Mouse (Mus musculus): ENCODE measurements at regions not wholly inside any gene's neighbourhood (a gene's known extent, or its start where the extent isn't known, plus 50 kb on each side); places are given as distances from the start of the nearest gene placed in this dataset.

- H3K9me3 ChIP-seq (ENCODE audit: low read length) = no peaks in the 10 kb centered on the region
- no peak overlapping the region for H3K27ac ChIP-seq (ENCODE audit: low read depth, low read length)
- no peak for TF ChIP-seq CTCF (IDR thresholded peaks at IDR 0.05)
- no peaks in the 10 kb centered on the region for H3K27me3 ChIP-seq (ENCODE audit: insufficient read depth, low read length)
- DNase-seq (ENCODE audit: low spot score) (no peak), ATAC-seq (ENCODE audit: low FRiP score) (no peak)
- no peak overlapping the region for H3K9ac ChIP-seq (replicated peaks; ENCODE audit: low read length, poor library complexity, severe bottlenecking)
- H3K4me1 ChIP-seq (ENCODE audit: insufficient read depth, low read length) = no peaks in the 10 kb centered on the region
- H3K36me3 ChIP-seq (ENCODE audit: insufficient read depth, low read length) = no peaks in the 10 kb centered on the region
- H3K4me3 ChIP-seq (ENCODE audit: low read depth, low read length) = no peak overlapping the region
- H3K4me2 ChIP-seq (ENCODE audit: low read depth, low read length, poor library complexity, severe bottlenecking) = no peak overlapping the region
- 90% methylated on average over 5 of the region's 5 CpGs for WGBS
These were observed 103.3 kb upstream of the Eomes start for GRCm38 (mm10) chr9:118374680-118375079.

- Histone ChIP-seq H3K4me1 (ENCODE audit: insufficient read depth, low read length) (no peaks in the 10 kb centered on the region), H3K27me3 (ENCODE audit: insufficient read depth, low read length) (no peaks in the 10 kb centered on the region), H3K4me3 (ENCODE audit: low read depth, low read length) (no peak overlapping the region), H3K27ac (ENCODE audit: low read depth, low read length) (no peak overlapping the region), H3K9ac (replicated peaks; ENCODE audit: low read length, poor library complexity, severe bottlenecking) (peak overlapping the region; percentile 33; the same call in 1 of the 2 replicates), H3K4me2 (ENCODE audit: low read depth, low read length, poor library complexity, severe bottlenecking) (no peak overlapping the region; the same call in 1 of the 2 replicates), H3K9me3 (ENCODE audit: low read length) (no peaks in the 10 kb centered on the region), H3K36me3 (ENCODE audit: insufficient read depth, low read length) (no peaks in the 10 kb centered on the region)
- 17% methylated on average over 6 of the region's 6 CpGs for WGBS
- peak; percentile 56 for DNase-seq (ENCODE audit: low spot score)
- TF ChIP-seq CTCF (IDR thresholded peaks at IDR 0.05) = no peak
- ATAC-seq (ENCODE audit: low FRiP score) = no peak
These were observed 99.0 kb upstream of the Eomes start for GRCm38 (mm10) chr9:118379055-118379454.

DNA sequence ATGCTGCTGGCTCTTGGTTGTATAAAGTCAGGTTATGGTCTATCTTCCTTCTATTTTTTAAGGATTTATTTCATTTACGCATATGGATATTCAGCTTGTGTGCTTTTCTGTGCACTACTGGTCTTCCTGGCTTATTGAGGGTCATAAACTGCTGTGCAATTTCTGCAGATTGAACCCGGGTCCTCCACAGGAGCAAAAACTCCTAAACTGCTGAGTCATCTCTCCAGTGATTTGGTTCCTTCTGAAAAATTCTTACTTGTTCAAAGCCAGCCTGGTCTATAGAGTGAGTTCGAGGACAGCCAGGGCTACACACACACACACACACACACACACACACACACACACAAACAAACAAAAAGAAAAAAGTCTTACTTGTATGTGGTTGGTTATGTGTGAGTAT, 95.5 kb upstream of the Eomes start:
- H3K36me3 ChIP-seq (ENCODE audit: insufficient read depth, low read length) = no peaks in the 10 kb centered on the region
- ATAC-seq (ENCODE audit: low FRiP score) = no peak

GRCm38 (mm10) chr9:118384610-118385009, 93.4 kb upstream of the Eomes start:
- TF ChIP-seq CTCF (IDR thresholded peaks at IDR 0.05) = no peak
- Histone ChIP-seq H3K9me3 (ENCODE audit: low read length) (no peaks in the 10 kb centered on the region), H3K4me1 (ENCODE audit: insufficient read depth, low read length) (no peaks in the 10 kb centered on the region), H3K9ac (replicated peaks; ENCODE audit: low read length, poor library complexity, severe bottlenecking) (no peak overlapping the region), H3K27ac (ENCODE audit: low read depth, low read length) (no peak overlapping the region), H3K4me3 (ENCODE audit: low read depth, low read length) (no peak overlapping the region), H3K27me3 (ENCODE audit: insufficient read depth, low read length) (peaks cover 14% of the 10 kb centered on the region; the same call in 1 of the 2 replicates), H3K4me2 (ENCODE audit: low read depth, low read length, poor library complexity, severe bottlenecking) (no peak overlapping the region), H3K36me3 (ENCODE audit: insufficient read depth, low read length) (no peaks in the 10 kb centered on the region)
- ATAC-seq (ENCODE audit: low FRiP score) (no peak), DNase-seq (ENCODE audit: low spot score) (no peak)
- WGBS = 45% methylated on average over 2 of the region's 2 CpGs

More for the DNA sequence above, 95.5 kb upstream of the Eomes start:
- TF ChIP-seq CTCF (IDR thresholded peaks at IDR 0.05) = no peak
- Histone ChIP-seq H3K4me2 (ENCODE audit: low read depth, low read length, poor library complexity, severe bottlenecking) (no peak overlapping the region), H3K9ac (replicated peaks; ENCODE audit: low read length, poor library complexity, severe bottlenecking) (no peak overlapping the region), H3K27ac (ENCODE audit: low read depth, low read length) (no peak overlapping the region), H3K4me1 (ENCODE audit: insufficient read depth, low read length) (no peaks in the 10 kb centered on the region), H3K4me3 (ENCODE audit: low read depth, low read length) (no peak overlapping the region), H3K9me3 (ENCODE audit: low read length) (no peaks in the 10 kb centered on the region), H3K27me3 (ENCODE audit: insufficient read depth, low read length) (0 out of 2 replicates have a peak, but pooled peaks cover 3% of the 10 kb centered on the region)
- WGBS = 90% methylated on average over 3 of the region's 3 CpGs
- DNase-seq (ENCODE audit: low spot score) = no peak

DNA sequence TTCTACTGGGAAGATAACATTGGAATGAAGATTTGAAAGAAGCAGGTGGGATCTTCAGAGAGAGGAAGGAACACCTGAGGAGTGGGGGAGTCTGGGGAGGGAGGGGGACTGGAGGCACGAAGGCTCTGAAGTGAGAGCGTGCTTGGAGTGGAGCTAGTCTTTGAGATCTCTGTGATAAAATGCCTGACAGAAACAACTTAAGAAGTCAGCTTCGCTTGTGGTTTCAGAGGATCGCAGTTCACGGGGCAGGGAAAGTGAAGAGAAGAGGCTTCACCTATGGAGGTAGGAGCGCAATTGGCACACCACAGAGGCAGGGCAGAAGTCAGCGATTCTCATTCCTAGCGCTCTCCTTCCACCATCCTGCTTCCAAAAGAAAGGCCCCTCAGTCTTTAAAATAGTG, 90.4 kb upstream of the Eomes start:
- 54% methylated on average over 8 of the region's 8 CpGs for whole genome bisulfite sequencing
- H3K4me3 ChIP-seq (ENCODE audit: low read depth, low read length) = no peak overlapping the region
- ATAC-seq (ENCODE audit: low FRiP score) (no peak), DNase-seq (ENCODE audit: low spot score) (no peak)
- H3K4me1 ChIP-seq (ENCODE audit: insufficient read depth, low read length) = no peaks in the 10 kb centered on the region
- H3K27ac ChIP-seq (ENCODE audit: low read depth, low read length) = no peak overlapping the region
- peaks cover 18% of the 10 kb centered on the region for H3K27me3 ChIP-seq (ENCODE audit: insufficient read depth, low read length)
- no peak overlapping the region for H3K4me2 ChIP-seq (ENCODE audit: low read depth, low read length, poor library complexity, severe bottlenecking)
- H3K9me3 ChIP-seq (ENCODE audit: low read length) = no peaks in the 10 kb centered on the region
- TF ChIP-seq CTCF (IDR thresholded peaks at IDR 0.05) = no peak
- no peaks in the 10 kb centered on the region for H3K36me3 ChIP-seq (ENCODE audit: insufficient read depth, low read length)
- H3K9ac ChIP-seq (replicated peaks; ENCODE audit: low read length, poor library complexity, severe bottlenecking) = no peak overlapping the region

- Histone ChIP-seq H3K4me1 (ENCODE audit: insufficient read depth, low read length) (no peaks in the 10 kb centered on the region), H3K27ac (ENCODE audit: low read depth, low read length) (no peak overlapping the region), H3K9ac (replicated peaks; ENCODE audit: low read length, poor library complexity, severe bottlenecking) (no peak overlapping the region), H3K36me3 (ENCODE audit: insufficient read depth, low read length) (no peaks in the 10 kb centered on the region), H3K9me3 (ENCODE audit: low read length) (no peaks in the 10 kb centered on the region), H3K4me3 (ENCODE audit: low read depth, low read length) (peak overlapping the region; percentile 23), H3K27me3 (ENCODE audit: insufficient read depth, low read length) (peaks cover 18% of the 10 kb centered on the region), H3K4me2 (ENCODE audit: low read depth, low read length, poor library complexity, severe bottlenecking) (peak overlapping the region; percentile 39)
- WGBS = 12% methylated on average over 27 of the region's 27 CpGs
- no peak for ATAC-seq (ENCODE audit: low FRiP score)
- TF ChIP-seq CTCF (IDR thresholded peaks at IDR 0.05) = no peak
- DNase-seq (ENCODE audit: low spot score) = no peak
These were observed 88.3 kb upstream of the Eomes start for GRCm38 (mm10) chr9:118389481-118390334.
